ENCODE assay signal across 9 mouse cellular contexts in the genomic region with DNA sequence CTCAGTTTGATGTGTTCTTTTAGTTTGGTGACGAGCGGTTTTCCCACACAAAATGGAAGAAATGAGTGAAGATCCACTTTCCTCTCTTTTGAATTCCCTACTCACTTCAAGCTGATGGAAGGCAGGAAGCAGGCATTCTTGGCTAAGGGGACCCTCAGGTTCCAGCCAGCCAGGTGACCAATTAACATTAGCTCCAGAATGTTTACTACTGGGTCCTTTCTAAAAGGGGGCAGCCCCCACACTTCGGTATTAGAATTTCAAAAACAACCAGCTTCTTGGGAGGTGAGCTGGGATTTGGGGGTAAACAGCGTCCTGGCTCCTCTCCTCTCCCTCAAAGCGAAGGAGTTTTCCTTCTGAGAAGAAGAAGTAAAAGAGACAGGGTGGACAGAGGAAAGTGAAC.
DNase-seq lines count a peak whose midpoint lies in the region; ATAC-seq and TF ChIP-seq lines count a peak whose summit lies in the region.
"Had no signal": no experiment of that assay in that cellular context is flagged by ENCODE, and none has a peak within 500 bp of the region (broad histone marks: within the 10 kb centered on the region; RNA-seq: fewer than 3 reads in every experiment).

No protein-coding gene starts in this region.

- TF ChIP-seq CTCF in E14TG2a.4 (conservative IDR thresholded peaks at IDR 0.05; ENCODE audit: low read length), result no peak
- no peak for TF ChIP-seq CTCF in thymus, adult 2 months (IDR thresholded peaks at IDR 0.05; ENCODE audit: borderline replicate concordance, control insufficient read depth, extremely low read depth, insufficient read depth, low read length, poor library complexity)

- no peak overlapping the region; the same call in 1 of the 2 replicates for H3K9ac ChIP-seq in hindbrain, embryonic 13.5 days
- H3K9ac ChIP-seq in midbrain, embryonic 11.5 days (ENCODE audit: low read length), result no peak overlapping the region

- H3K9me3 ChIP-seq in E14TG2a.4 (ENCODE audit: low read length), result no peaks in the 10 kb centered on the region
- H3K9me3 ChIP-seq in hindbrain, embryonic 13.5 days, result no peaks in the 10 kb centered on the region
- H3K9me3 ChIP-seq in midbrain, embryonic 11.5 days (ENCODE audit: control insufficient read depth, low read length), result no peaks in the 10 kb centered on the region

- 40% methylated on average over 5 of the region's 5 CpGs for WGBS in hindbrain, embryonic 13.5 days
- WGBS in midbrain, embryonic 11.5 days, result 32% methylated on average over 5 of the region's 5 CpGs
- 60% methylated on average over 5 of the region's 5 CpGs for WGBS in thymus, adult 2 months

- peaks cover 6% of the 10 kb centered on the region; the same call in 1 of the 2 replicates for H3K4me1 ChIP-seq in E14TG2a.4 (replicated peaks; ENCODE audit: low read depth, low read length)
- peaks cover 24% of the 10 kb centered on the region for H3K4me1 ChIP-seq in hindbrain, embryonic 13.5 days (replicated peaks)
- H3K4me1 ChIP-seq in midbrain, embryonic 11.5 days (ENCODE audit: control insufficient read depth, insufficient read depth, low read length), result peaks cover 10% of the 10 kb centered on the region; the same call in 1 of the 2 replicates
- H3K4me1 ChIP-seq in thymus, adult 2 months (replicated peaks; ENCODE audit: control insufficient read depth, insufficient read depth, low read length), result no peaks in the 10 kb centered on the region

- TF ChIP-seq POLR2A in thymus, adult 2 months (IDR thresholded peaks at IDR 0.05; ENCODE audit: control insufficient read depth, extremely low read depth, insufficient read depth, low read length, poor library complexity), result no peak

- no peak for ATAC-seq in hindbrain, embryonic 13.5 days (ENCODE audit: low FRiP score)
- ATAC-seq in midbrain, embryonic 11.5 days (ENCODE audit: low FRiP score), result no peak

- no peaks in the 10 kb centered on the region for H3K36me3 ChIP-seq in E14TG2a.4 (ENCODE audit: insufficient read depth, low read length)
- H3K36me3 ChIP-seq in hindbrain, embryonic 13.5 days, result no peaks in the 10 kb centered on the region
- H3K36me3 ChIP-seq in midbrain, embryonic 11.5 days (ENCODE audit: control insufficient read depth, insufficient read depth, low read length), result no peaks in the 10 kb centered on the region
- no peaks in the 10 kb centered on the region for H3K36me3 ChIP-seq in thymus, adult 2 months (ENCODE audit: control insufficient read depth, insufficient read depth, low read length)

- intact Hi-C loops in heart, postnatal 25 days (cut with DNase I), result no loop called here

- H3K4me2 ChIP-seq in hindbrain, embryonic 13.5 days, result peak overlapping the region; percentile 64
- peak overlapping the region; percentile 43; the same call in 1 of the 2 replicates for H3K4me2 ChIP-seq in midbrain, embryonic 11.5 days

- DNase-seq in heart, adult 11 months, result peak; percentile 86
- DNase-seq in heart, postnatal 25 days (ENCODE audit: low spot score), result no peak
- peak; percentile 86 for DNase-seq in midbrain, embryonic 11.5 days (ENCODE audit: low spot score, missing footprints)
- DNase-seq in layer of hippocampus, adult 18-20 months (ENCODE audit: low spot score in 2 of 2), result no peak
- no peak for DNase-seq in thymus, adult 2 months
- no peak for DNase-seq in right cerebral cortex, postnatal 4 days

- peak overlapping the region; percentile 26; the same call in 1 of the 2 replicates for H3K4me3 ChIP-seq in E14TG2a.4 (replicated peaks; ENCODE audit: low read length)
- H3K4me3 ChIP-seq in hindbrain, embryonic 13.5 days, result no peak overlapping the region
- H3K4me3 ChIP-seq in midbrain, embryonic 11.5 days (ENCODE audit: low read depth, low read length), result no peak overlapping the region
- no peak overlapping the region for H3K4me3 ChIP-seq in thymus, adult 2 months (ENCODE audit: control insufficient read depth, insufficient read depth, low read length)

- H3K27ac ChIP-seq in hindbrain, embryonic 13.5 days, result no peak overlapping the region
- no peak overlapping the region for H3K27ac ChIP-seq in midbrain, embryonic 11.5 days (ENCODE audit: low read depth, low read length)
- no peak overlapping the region for H3K27ac ChIP-seq in thymus, adult 2 months (ENCODE audit: control insufficient read depth, insufficient read depth, low read length)
- H3K27ac ChIP-seq: macrophage had no signal

- H3K27me3 ChIP-seq in E14TG2a.4 (ENCODE audit: insufficient read depth, low read length), result peaks cover 23% of the 10 kb centered on the region
- peaks cover 22% of the 10 kb centered on the region for H3K27me3 ChIP-seq in hindbrain, embryonic 13.5 days
- H3K27me3 ChIP-seq in midbrain, embryonic 11.5 days (ENCODE audit: control insufficient read depth, insufficient read depth, low read length), result peaks cover 8% of the 10 kb centered on the region; the same call in 1 of the 2 replicates
- no peaks in the 10 kb centered on the region for H3K27me3 ChIP-seq in thymus, adult 2 months (ENCODE audit: control insufficient read depth, insufficient read depth, low read length)

Comparison
In these comparisons a context has a peak if more than half of its experiments do, and no peak if none do; other contexts are left out.
1. DNase-seq: peak in heart, adult 11 months (single experiment) and midbrain, embryonic 11.5 days (single experiment); none in heart, postnatal 25 days (single experiment), layer of hippocampus, adult 18-20 months (0 of 2), thymus, adult 2 months (single experiment) and right cerebral cortex, postnatal 4 days (single experiment).